Comparison of ENCODE assay signal across 22 mouse cellular contexts in the genomic region with DNA sequence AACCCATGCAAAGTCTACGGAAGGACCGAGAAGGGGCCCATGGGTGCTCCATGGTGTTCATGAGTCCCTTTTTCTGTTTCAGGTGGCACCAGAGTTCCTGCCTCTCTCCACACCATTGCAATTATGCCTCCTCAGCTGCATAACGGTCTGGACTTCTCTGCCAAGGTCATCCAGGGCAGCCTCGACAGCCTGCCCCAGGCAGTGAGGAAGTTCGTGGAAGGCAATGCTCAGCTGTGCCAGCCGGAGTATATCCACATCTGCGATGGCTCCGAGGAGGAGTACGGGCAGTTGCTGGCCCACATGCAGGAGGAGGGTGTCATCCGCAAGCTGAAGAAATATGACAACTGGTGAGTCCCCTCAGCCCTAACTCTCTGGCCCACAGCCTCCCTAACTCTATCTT. TPM values are rescaled to one million over a fixed set of nuclear protein-coding genes. Genes with fewer than 3 reads are reported as not detected.
DNase-seq lines count a peak whose midpoint lies in the region; ATAC-seq and TF ChIP-seq lines count a peak whose summit lies in the region.
"Had no signal": no experiment of that assay in that cellular context is flagged by ENCODE, and none has a peak within 500 bp of the region (broad histone marks: within the 10 kb centered on the region; RNA-seq: fewer than 3 reads in every experiment).

No protein-coding gene starts in this region.

- no peak for ATAC-seq in kidney, postnatal 0 days (replicated peaks; ENCODE audit: low FRiP score, low read depth)
- ATAC-seq in stomach, embryonic 16.5 days (ENCODE audit: insufficient read depth, low FRiP score), result no peak
- ATAC-seq in stomach, postnatal 0 days (ENCODE audit: low FRiP score, low TSS enrichment), result no peak
- ATAC-seq: forebrain, embryonic 13.5 days; forebrain, postnatal 0 days had no signal

- TF ChIP-seq EP300 in stomach, postnatal 0 days (optimal IDR thresholded peaks at IDR 0.05), result no peak

- H3K9me3 ChIP-seq in kidney, postnatal 0 days (replicated peaks; ENCODE audit: low read length), result no peaks in the 10 kb centered on the region
- no peaks in the 10 kb centered on the region for H3K9me3 ChIP-seq in stomach, embryonic 16.5 days (replicated peaks; ENCODE audit: control insufficient read depth, low read length)
- H3K9me3 ChIP-seq in stomach, postnatal 0 days (ENCODE audit: control insufficient read depth, low read length), result no peaks in the 10 kb centered on the region
- H3K9me3 ChIP-seq: embryonic facial prominence, embryonic 10.5 days; forebrain, embryonic 13.5 days; heart, embryonic 15.5 days; hindbrain, embryonic 13.5 days had no signal

- no peak overlapping the region for H3K4me3 ChIP-seq in gastrocnemius, adult 2 months
- peak overlapping the region; percentile 6; the same call in 1 of the 2 replicates for H3K4me3 ChIP-seq in kidney, postnatal 0 days (replicated peaks; ENCODE audit: low read depth, low read length)
- H3K4me3 ChIP-seq in stomach, embryonic 16.5 days (replicated peaks; ENCODE audit: low read length), result no peak overlapping the region
- H3K4me3 ChIP-seq in stomach, postnatal 0 days (ENCODE audit: low read depth, low read length), result no peak overlapping the region
- H3K4me3 ChIP-seq in small intestine, adult 2 months (ENCODE audit: low read depth, low read length), result peak overlapping the region; percentile 64
- H3K4me3 ChIP-seq: embryonic facial prominence, embryonic 10.5 days; forebrain, embryonic 13.5 days; heart, embryonic 15.5 days; hindbrain, embryonic 13.5 days had no signal

- peak; percentile 12 for DNase-seq in gastrocnemius, adult 2 months
- no peak for DNase-seq in gastrocnemius, postnatal 14 days
- no peak for DNase-seq in kidney, postnatal 0 days (ENCODE audit: low spot score)
- no peak for DNase-seq in kidney, postnatal 36 days
- no peak for DNase-seq in stomach, postnatal 0 days (ENCODE audit: low spot score)
- no peak for DNase-seq in natural killer cell, adult 2 months (ENCODE audit: low spot score in 2 of 2)
- DNase-seq: cerebellum, adult 18-20 months; cerebellum, adult 9-11 months; forebrain, postnatal 0 days; gastrocnemius, postnatal 36 days; heart, postnatal 14 days had no signal

- 67% methylated on average over 10 of the region's 10 CpGs for WGBS in kidney, postnatal 0 days
- WGBS in stomach, embryonic 16.5 days, result 76% methylated on average over 10 of the region's 10 CpGs
- WGBS in stomach, postnatal 0 days, result 84% methylated on average over 10 of the region's 10 CpGs
- 57% methylated on average over 10 of the region's 10 CpGs for WGBS in small intestine, adult 2 months

- no peak overlapping the region for H3K9ac ChIP-seq in kidney, postnatal 0 days (ENCODE audit: low read depth, low read length)
- no peak overlapping the region for H3K9ac ChIP-seq in stomach, embryonic 16.5 days (ENCODE audit: low read length)
- H3K9ac ChIP-seq in stomach, postnatal 0 days (ENCODE audit: low read length), result no peak overlapping the region
- H3K9ac ChIP-seq: forebrain, embryonic 13.5 days; forebrain, postnatal 0 days; heart, embryonic 15.5 days; hindbrain, embryonic 13.5 days had no signal

- H3K27me3 ChIP-seq in kidney, postnatal 0 days (ENCODE audit: insufficient read depth, low read length), result no peaks in the 10 kb centered on the region
- H3K27me3 ChIP-seq in stomach, embryonic 16.5 days (ENCODE audit: control insufficient read depth, insufficient read depth, low read length), result no peaks in the 10 kb centered on the region
- no peaks in the 10 kb centered on the region for H3K27me3 ChIP-seq in stomach, postnatal 0 days (ENCODE audit: control insufficient read depth, insufficient read depth, low read length)
- H3K27me3 ChIP-seq in small intestine, adult 2 months (ENCODE audit: control insufficient read depth, insufficient read depth, low read length), result no peaks in the 10 kb centered on the region
- H3K27me3 ChIP-seq: forebrain, embryonic 13.5 days; heart, embryonic 15.5 days had no signal

- intact Hi-C loops in gastrocnemius, adult 2 months (cut with DNase I), result no loop called here
- intact Hi-C loops in gastrocnemius, postnatal 14 days (cut with DNase I; ENCODE audit: low total_unique reads), result no loop called here

- TF ChIP-seq CTCF in gastrocnemius, adult 2 months (IDR thresholded peaks at IDR 0.05), result no peak
- TF ChIP-seq CTCF in kidney, postnatal 0 days (IDR thresholded peaks at IDR 0.05; ENCODE audit: low read depth), result no peak
- TF ChIP-seq CTCF in stomach, postnatal 0 days (IDR thresholded peaks at IDR 0.05; ENCODE audit: low read depth), result no peak
- TF ChIP-seq CTCF in small intestine, adult 2 months (IDR thresholded peaks at IDR 0.05; ENCODE audit: extremely low read depth, insufficient read length, insufficient replicate concordance, low read depth, low read length), result no peak

- H3K4me2 ChIP-seq in kidney, postnatal 0 days (ENCODE audit: low read length), result peak overlapping the region; percentile 35
- no peak overlapping the region for H3K4me2 ChIP-seq in stomach, embryonic 16.5 days (ENCODE audit: low read depth, low read length)
- no peak overlapping the region for H3K4me2 ChIP-seq in stomach, postnatal 0 days (replicated peaks; ENCODE audit: low read depth)
- H3K4me2 ChIP-seq: forebrain, embryonic 13.5 days; heart, embryonic 11.5 days; heart, embryonic 15.5 days; hindbrain, embryonic 13.5 days had no signal

- H3K27ac ChIP-seq in gastrocnemius, adult 2 months, result no peak overlapping the region
- H3K27ac ChIP-seq in kidney, postnatal 0 days, result peak overlapping the region; percentile 50
- H3K27ac ChIP-seq in stomach, embryonic 16.5 days (ENCODE audit: low read length), result peak overlapping the region; percentile 15; the same call in 1 of the 2 replicates
- H3K27ac ChIP-seq in stomach, postnatal 0 days (replicated peaks), result no peak overlapping the region
- peak overlapping the region; percentile 93 for H3K27ac ChIP-seq in small intestine, adult 2 months (ENCODE audit: insufficient read depth, low read depth, low read length)
- H3K27ac ChIP-seq: embryonic facial prominence, embryonic 10.5 days; forebrain, embryonic 13.5 days; heart, embryonic 15.5 days; hindbrain, embryonic 13.5 days had no signal

- TF ChIP-seq POLR2A in small intestine, adult 2 months (IDR thresholded peaks at IDR 0.05; ENCODE audit: low read depth, low read length), result no peak

- 0 out of 2 replicates have a peak, but pooled peaks cover 13% of the 10 kb centered on the region for H3K4me1 ChIP-seq in kidney, postnatal 0 days (replicated peaks; ENCODE audit: insufficient read depth, low read length)
- peaks cover 21% of the 10 kb centered on the region for H3K4me1 ChIP-seq in stomach, embryonic 16.5 days (ENCODE audit: control insufficient read depth, insufficient read depth, low read length)
- H3K4me1 ChIP-seq in stomach, postnatal 0 days (replicated peaks; ENCODE audit: control insufficient read depth, insufficient read depth), result no peaks in the 10 kb centered on the region
- peaks cover 22% of the 10 kb centered on the region for H3K4me1 ChIP-seq in small intestine, adult 2 months (ENCODE audit: control insufficient read depth, insufficient read depth, insufficient read length, low read length)
- H3K4me1 ChIP-seq: embryonic facial prominence, embryonic 10.5 days; forebrain, embryonic 13.5 days; hindbrain, embryonic 13.5 days had no signal

- H3K36me3 ChIP-seq in kidney, postnatal 0 days (ENCODE audit: insufficient read depth, low read length), result no peaks in the 10 kb centered on the region
- no peaks in the 10 kb centered on the region for H3K36me3 ChIP-seq in stomach, embryonic 16.5 days (ENCODE audit: control insufficient read depth, insufficient read depth, low read length)
- H3K36me3 ChIP-seq in stomach, postnatal 0 days (ENCODE audit: control insufficient read depth, insufficient read depth, low read length), result no peaks in the 10 kb centered on the region
- peaks cover 29% of the 10 kb centered on the region for H3K36me3 ChIP-seq in small intestine, adult 2 months (ENCODE audit: control insufficient read depth, insufficient read depth, low read length)
- H3K36me3 ChIP-seq: embryonic facial prominence, embryonic 10.5 days; heart, embryonic 15.5 days; hindbrain, embryonic 13.5 days had no signal

RNA-seq across cellular contexts. Expression of a gene that starts 0.4 kb away (rescaled TPM):
- 1 to 10 TPM in 1 of 2 experiments, under 1 TPM in 1; 0.41 to 3.3 TPM for total RNA-seq in gastrocnemius, adult 2 months (2021)
- total RNA-seq in gastrocnemius, postnatal 14 days (2021), result 1 to 10 TPM in 1 of 2 experiments, under 1 TPM in 1; 0.82 to 3.2 TPM
- 47.2 and 67.8 TPM in 2 replicates for polyA plus RNA-seq in kidney, postnatal 0 days (2015; fragmentation: Nextera tagmentation; extraction: Ambion mirVana)
- 2.0 and 2.3 TPM in 2 replicates for polyA plus RNA-seq in stomach, embryonic 16.5 days (2015; fragmentation: Nextera tagmentation; extraction: Ambion mirVana)
- 0.59 and 0.70 TPM in 2 replicates for polyA plus RNA-seq in stomach, postnatal 0 days (2015; fragmentation: Nextera tagmentation; extraction: Ambion mirVana)
- 5.2 and 46.3 TPM in 2 replicates for polyA plus RNA-seq in small intestine, adult 2 months (2012; rRNA removed)
- total RNA-seq: forebrain, postnatal 0 days; hematopoietic stem cell, adult 5-6 weeks had no signal
- polyA plus RNA-seq: brain, embryonic 14.5 days; embryonic facial prominence, embryonic 10.5 days; forebrain, embryonic 13.5 days; forebrain, postnatal 0 days; heart, embryonic 11.5 days; hindbrain, embryonic 13.5 days had no signal

RNA-seq across cellular contexts. Expression of a gene that starts 33.9 kb away (rescaled TPM):
- total RNA-seq in gastrocnemius, adult 2 months (2021), result under 1 TPM in 1 of 2 experiments, not detected in 1; 0.23 TPM
- not detected for total RNA-seq in gastrocnemius, postnatal 14 days (2021)
- polyA plus RNA-seq in kidney, postnatal 0 days (2015; fragmentation: Nextera tagmentation; extraction: Ambion mirVana), result 0.08 TPM in 1 of 2 replicates, not detected in the other
- polyA plus RNA-seq in stomach, embryonic 16.5 days (2015; fragmentation: Nextera tagmentation; extraction: Ambion mirVana), result 0.17 and 0.43 TPM in 2 replicates
- polyA plus RNA-seq in stomach, postnatal 0 days (2015; fragmentation: Nextera tagmentation; extraction: Ambion mirVana), result 0.07 TPM in 1 of 2 replicates, not detected in the other
- 0.05 TPM in 1 of 2 replicates, not detected in the other for polyA plus RNA-seq in small intestine, adult 2 months (2012; rRNA removed)
- total RNA-seq: CH12.LX; forebrain, postnatal 0 days; hematopoietic stem cell, adult 5-6 weeks had no signal
- polyA plus RNA-seq: adrenal gland, adult 2 months; brain, embryonic 14.5 days had no signal

Comparison
In these comparisons a context has a peak if more than half of its experiments do, and no peak if none do; other contexts are left out.
1. H3K27ac ChIP-seq: peak in kidney, postnatal 0 days (single experiment), stomach, embryonic 16.5 days (single experiment) and small intestine, adult 2 months (single experiment); none in gastrocnemius, adult 2 months (single experiment) and stomach, postnatal 0 days (single experiment).
2. H3K4me3 ChIP-seq: peak in kidney, postnatal 0 days (single experiment) and small intestine, adult 2 months (single experiment); none in gastrocnemius, adult 2 months (single experiment), stomach, embryonic 16.5 days (single experiment) and stomach, postnatal 0 days (single experiment).